18 mouse cellular contexts compared by ENCODE assay signal in the genomic region with DNA sequence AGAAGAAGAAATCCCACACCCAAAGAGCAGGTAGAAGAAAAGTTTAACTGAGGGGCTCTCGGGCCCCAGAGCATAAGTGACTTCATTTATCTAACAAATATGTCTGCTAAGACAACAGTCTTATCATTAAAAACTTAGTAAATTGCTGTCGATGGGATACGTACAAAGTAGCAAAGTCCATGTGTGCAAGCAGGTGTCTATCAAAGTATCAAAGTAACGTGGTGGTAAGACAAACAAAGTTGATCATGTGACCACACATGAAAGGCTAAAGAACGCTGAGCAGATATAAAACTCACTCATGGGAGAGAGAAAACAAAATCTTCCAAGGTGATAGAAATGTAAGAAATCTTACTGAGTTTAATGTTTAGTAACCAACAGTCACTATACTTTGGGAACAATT.
DNase-seq lines count a peak whose midpoint lies in the region; ATAC-seq and TF ChIP-seq lines count a peak whose summit lies in the region.
"Had no signal": no experiment of that assay in that cellular context is flagged by ENCODE, and none has a peak within 500 bp of the region (broad histone marks: within the 10 kb centered on the region; RNA-seq: fewer than 3 reads in every experiment).

No protein-coding gene starts in this region.

- H3K4me1 ChIP-seq in intestine, postnatal 0 days (replicated peaks; ENCODE audit: control insufficient read depth, insufficient read depth, low read length): peaks cover 13% of the 10 kb centered on the region
- no peaks in the 10 kb centered on the region for H3K4me1 ChIP-seq in stomach, postnatal 0 days (replicated peaks; ENCODE audit: control insufficient read depth, insufficient read depth)
- H3K4me1 ChIP-seq: embryonic facial prominence, embryonic 12.5 days; forebrain, embryonic 15.5 days; hindbrain, embryonic 10.5 days; hindbrain, embryonic 15.5 days had no signal

- H3K27me3 ChIP-seq in intestine, postnatal 0 days (replicated peaks; ENCODE audit: control insufficient read depth, insufficient read depth, low read length): no peaks in the 10 kb centered on the region
- no peaks in the 10 kb centered on the region for H3K27me3 ChIP-seq in stomach, postnatal 0 days (ENCODE audit: control insufficient read depth, insufficient read depth, low read length)
- H3K27me3 ChIP-seq: embryonic facial prominence, embryonic 12.5 days; forebrain, embryonic 15.5 days; heart, embryonic 12.5 days; hindbrain, embryonic 15.5 days had no signal

- H3K4me2 ChIP-seq in intestine, postnatal 0 days (replicated peaks; ENCODE audit: low read depth): no peak overlapping the region
- no peak overlapping the region for H3K4me2 ChIP-seq in stomach, postnatal 0 days (replicated peaks; ENCODE audit: low read depth)
- H3K4me2 ChIP-seq: embryonic facial prominence, embryonic 12.5 days; forebrain, embryonic 15.5 days; heart, embryonic 12.5 days; hindbrain, embryonic 15.5 days had no signal

- TF ChIP-seq CTCF in intestine, postnatal 0 days (IDR thresholded peaks at IDR 0.05; ENCODE audit: low read depth): no peak
- TF ChIP-seq CTCF in stomach, postnatal 0 days (IDR thresholded peaks at IDR 0.05; ENCODE audit: low read depth): no peak

- no peak overlapping the region for H3K4me3 ChIP-seq in intestine, postnatal 0 days (ENCODE audit: low read depth, low read length)
- H3K4me3 ChIP-seq in stomach, postnatal 0 days (ENCODE audit: low read depth, low read length): no peak overlapping the region
- H3K4me3 ChIP-seq: embryonic facial prominence, embryonic 12.5 days; forebrain, embryonic 15.5 days; heart, embryonic 12.5 days; hindbrain, embryonic 10.5 days; hindbrain, embryonic 15.5 days had no signal

- WGBS in intestine, postnatal 0 days: 35% methylated on average over 5 of the region's 5 CpGs
- WGBS in stomach, postnatal 0 days: 52% methylated on average over 5 of the region's 5 CpGs

- no peak for ATAC-seq in CD4-positive, CD25-positive, alpha-beta regulatory T cell, adult 4 months
- ATAC-seq in intestine, postnatal 0 days: peak; percentile 78
- ATAC-seq in stomach, postnatal 0 days (ENCODE audit: low FRiP score, low TSS enrichment): 0 out of 2 replicates have a peak, but pooled peaks have one; percentile 42
- ATAC-seq: forebrain, embryonic 15.5 days had no signal

- no peaks in the 10 kb centered on the region for H3K9me3 ChIP-seq in intestine, postnatal 0 days (ENCODE audit: control insufficient read depth)
- no peaks in the 10 kb centered on the region for H3K9me3 ChIP-seq in stomach, postnatal 0 days (ENCODE audit: control insufficient read depth, low read length)
- H3K9me3 ChIP-seq: embryonic facial prominence, embryonic 12.5 days; forebrain, embryonic 15.5 days; hindbrain, embryonic 10.5 days; hindbrain, embryonic 15.5 days had no signal

- no peak for TF ChIP-seq EP300 in stomach, postnatal 0 days (optimal IDR thresholded peaks at IDR 0.05)

- DNase-seq in CD4-positive, CD25-positive, alpha-beta regulatory T cell, adult 2 months (ENCODE audit: low read depth, low spot score): peak; percentile 13
- DNase-seq in induced T-regulatory cell, adult 2 months (ENCODE audit: low read depth): peak; percentile 12
- DNase-seq in stomach, postnatal 0 days (ENCODE audit: low spot score): no peak
- DNase-seq in cerebellum, adult 9-10 months: no peak
- no peak for DNase-seq in right cerebral cortex, adult 18-20 months
- DNase-seq: adrenal gland, adult 8-10 months; adrenal gland, postnatal 36 days; B cell, adult 2 months; cerebellum, adult 8-10 months; cerebellum, postnatal 25 days; gastrocnemius, postnatal 10 days had no signal

- no peak overlapping the region for H3K9ac ChIP-seq in intestine, postnatal 0 days (ENCODE audit: low read depth, low read length)
- no peak overlapping the region for H3K9ac ChIP-seq in stomach, postnatal 0 days (ENCODE audit: low read length)
- H3K9ac ChIP-seq: embryonic facial prominence, embryonic 12.5 days; forebrain, embryonic 15.5 days; heart, embryonic 12.5 days; hindbrain, embryonic 15.5 days had no signal

- H3K27ac ChIP-seq in intestine, postnatal 0 days (ENCODE audit: low read depth, low read length): no peak overlapping the region
- no peak overlapping the region for H3K27ac ChIP-seq in stomach, postnatal 0 days (replicated peaks)
- H3K27ac ChIP-seq: embryonic facial prominence, embryonic 12.5 days; forebrain, embryonic 15.5 days; hindbrain, embryonic 10.5 days; hindbrain, embryonic 15.5 days had no signal

- H3K36me3 ChIP-seq in intestine, postnatal 0 days (ENCODE audit: control insufficient read depth, insufficient read depth): no peaks in the 10 kb centered on the region
- H3K36me3 ChIP-seq in stomach, postnatal 0 days (ENCODE audit: control insufficient read depth, insufficient read depth, low read length): no peaks in the 10 kb centered on the region
- H3K36me3 ChIP-seq: embryonic facial prominence, embryonic 12.5 days; forebrain, embryonic 15.5 days; heart, embryonic 12.5 days; hindbrain, embryonic 10.5 days; hindbrain, embryonic 15.5 days had no signal

Comparison
In these comparisons a context has a peak if more than half of its experiments do, and no peak if none do; other contexts are left out.
1. DNase-seq: peak in CD4-positive, CD25-positive, alpha-beta regulatory T cell, adult 2 months (single experiment) and induced T-regulatory cell, adult 2 months (single experiment); none in stomach, postnatal 0 days (single experiment), cerebellum, adult 9-10 months (single experiment) and right cerebral cortex, adult 18-20 months (single experiment).